ENCODE assay signal across 26 mouse cellular contexts in genomic region chr17:86227389-86227788, GRCm38 (mm10). TPM values are rescaled to one million over a fixed set of nuclear protein-coding genes. Genes with fewer than 3 reads are reported as not detected.
DNase-seq lines count a peak whose midpoint lies in the region; ATAC-seq and TF ChIP-seq lines count a peak whose summit lies in the region.
"Had no signal": no experiment of that assay in that cellular context is flagged by ENCODE, and none has a peak within 500 bp of the region (broad histone marks: within the 10 kb centered on the region; RNA-seq: fewer than 3 reads in every experiment).

No protein-coding gene starts in this region.

- 68% methylated on average over 3 of the region's 3 CpGs for WGBS in heart, embryonic 11.5 days (ENCODE audit: insufficient replicate concordance)
- WGBS in midbrain, postnatal 0 days: 70% methylated on average over 3 of the region's 3 CpGs
- WGBS in midbrain, embryonic 16.5 days: 72% methylated on average over 3 of the region's 3 CpGs

- TF ChIP-seq CTCF in midbrain, postnatal 0 days (IDR thresholded peaks at IDR 0.05): no peak

- H3K27ac ChIP-seq in heart, embryonic 11.5 days (ENCODE audit: low read depth, low read length): no peak overlapping the region
- H3K27ac ChIP-seq in midbrain, postnatal 0 days (ENCODE audit: low read depth, low read length): no peak overlapping the region
- no peak overlapping the region for H3K27ac ChIP-seq in midbrain, embryonic 16.5 days (ENCODE audit: low read length)
- H3K27ac ChIP-seq: hindbrain, embryonic 15.5 days; intestine, embryonic 15.5 days; limb, embryonic 12.5 days; liver, embryonic 15.5 days; midbrain, embryonic 10.5 days; midbrain, embryonic 15.5 days; neural tube, embryonic 12.5 days had no signal

- no peaks in the 10 kb centered on the region for H3K9me3 ChIP-seq in heart, embryonic 11.5 days (replicated peaks; ENCODE audit: control insufficient read depth, low read length)
- H3K9me3 ChIP-seq in midbrain, postnatal 0 days (ENCODE audit: low read length): no peaks in the 10 kb centered on the region
- H3K9me3 ChIP-seq in midbrain, embryonic 16.5 days (replicated peaks; ENCODE audit: control insufficient read depth, low read length, poor library complexity, severe bottlenecking): no peaks in the 10 kb centered on the region
- H3K9me3 ChIP-seq: hindbrain, embryonic 15.5 days; intestine, embryonic 15.5 days; limb, embryonic 12.5 days; liver, embryonic 15.5 days; midbrain, embryonic 10.5 days; midbrain, embryonic 15.5 days; neural tube, embryonic 12.5 days had no signal

- no peak overlapping the region for H3K4me2 ChIP-seq in heart, embryonic 11.5 days
- H3K4me2 ChIP-seq in midbrain, postnatal 0 days (ENCODE audit: low read depth, low read length, poor library complexity, severe bottlenecking): no peak overlapping the region
- no peak overlapping the region for H3K4me2 ChIP-seq in midbrain, embryonic 16.5 days (ENCODE audit: low read length)
- H3K4me2 ChIP-seq: hindbrain, embryonic 15.5 days; intestine, embryonic 15.5 days; limb, embryonic 12.5 days; liver, embryonic 15.5 days; lung, embryonic 14.5 days; midbrain, embryonic 15.5 days; neural tube, embryonic 12.5 days had no signal

- H3K36me3 ChIP-seq in heart, embryonic 11.5 days (ENCODE audit: control insufficient read depth, insufficient read depth, low read length): no peaks in the 10 kb centered on the region
- H3K36me3 ChIP-seq in midbrain, postnatal 0 days (ENCODE audit: insufficient read depth, low read length): no peaks in the 10 kb centered on the region
- no peaks in the 10 kb centered on the region for H3K36me3 ChIP-seq in midbrain, embryonic 16.5 days (ENCODE audit: control insufficient read depth, insufficient read depth, low read length)
- H3K36me3 ChIP-seq: G1E; hindbrain, embryonic 15.5 days; intestine, embryonic 15.5 days; limb, embryonic 12.5 days; liver, embryonic 15.5 days; midbrain, embryonic 10.5 days; midbrain, embryonic 15.5 days; neural tube, embryonic 12.5 days had no signal

- H3K9ac ChIP-seq in heart, embryonic 11.5 days (ENCODE audit: low read depth, low read length): no peak overlapping the region
- H3K9ac ChIP-seq in midbrain, postnatal 0 days (replicated peaks; ENCODE audit: low read length, poor library complexity, severe bottlenecking): no peak overlapping the region
- H3K9ac ChIP-seq in midbrain, embryonic 16.5 days (ENCODE audit: low read depth, low read length): no peak overlapping the region
- H3K9ac ChIP-seq: hindbrain, embryonic 15.5 days; intestine, embryonic 15.5 days; limb, embryonic 12.5 days; liver, embryonic 15.5 days; lung, embryonic 14.5 days; midbrain, embryonic 15.5 days; neural tube, embryonic 12.5 days had no signal

- no peak for ATAC-seq in heart, embryonic 11.5 days (replicated peaks; ENCODE audit: insufficient number of reproducible peaks, low FRiP score, low TSS enrichment)
- peak; percentile 39; the same call in 1 of the 2 replicates for ATAC-seq in midbrain, postnatal 0 days (ENCODE audit: low FRiP score)
- no peak for ATAC-seq in midbrain, embryonic 16.5 days
- ATAC-seq: intestine, embryonic 15.5 days had no signal

- H3K4me3 ChIP-seq in heart, embryonic 11.5 days (ENCODE audit: low read depth, low read length): no peak overlapping the region
- no peak overlapping the region for H3K4me3 ChIP-seq in midbrain, postnatal 0 days (ENCODE audit: low read depth, low read length)
- no peak overlapping the region for H3K4me3 ChIP-seq in midbrain, embryonic 16.5 days (ENCODE audit: low read depth, low read length)
- H3K4me3 ChIP-seq: erythroblast, embryonic 14.5 days; hindbrain, embryonic 15.5 days; intestine, embryonic 15.5 days; limb, embryonic 12.5 days; liver, embryonic 15.5 days; midbrain, embryonic 10.5 days; midbrain, embryonic 15.5 days; myocyte; neural tube, embryonic 12.5 days had no signal

- H3K4me1 ChIP-seq in heart, embryonic 11.5 days (ENCODE audit: control insufficient read depth, insufficient read depth, low read length): peaks cover 7% of the 10 kb centered on the region; the same call in 1 of the 2 replicates
- no peaks in the 10 kb centered on the region for H3K4me1 ChIP-seq in midbrain, postnatal 0 days (ENCODE audit: insufficient read depth, low read length)
- H3K4me1 ChIP-seq in midbrain, embryonic 16.5 days (ENCODE audit: control insufficient read depth, insufficient read depth, low read length): 0 out of 2 replicates have a peak, but pooled peaks cover 8% of the 10 kb centered on the region
- H3K4me1 ChIP-seq: liver, embryonic 15.5 days; midbrain, embryonic 10.5 days had no signal

- DNase-seq in adrenal gland, adult 2 months: peak; percentile 37
- no peak for DNase-seq in adrenal gland, postnatal 4 days (ENCODE audit: low spot score in 2 of 2)
- peak; percentile 91 for DNase-seq in heart, adult 11 months
- DNase-seq in kidney, adult 11 months: peak; percentile 26
- no peak for DNase-seq in kidney, adult 8-10 months
- DNase-seq in midbrain, postnatal 0 days (ENCODE audit: low spot score): peak; percentile 36
- DNase-seq: adrenal gland, postnatal 25 days; gastrocnemius, postnatal 36 days; heart, postnatal 4 days; kidney, postnatal 4 days; lung, embryonic 14.5 days; right cerebral cortex, adult 18-20 months; spleen, adult 18-20 months; thymus, postnatal 14 days had no signal

- H3K27me3 ChIP-seq in heart, embryonic 11.5 days (ENCODE audit: control insufficient read depth, insufficient read depth, low read length): no peaks in the 10 kb centered on the region
- H3K27me3 ChIP-seq in midbrain, postnatal 0 days (ENCODE audit: insufficient read depth, low read length): no peaks in the 10 kb centered on the region
- H3K27me3 ChIP-seq in midbrain, embryonic 16.5 days (ENCODE audit: control insufficient read depth, insufficient read depth, low read depth, low read length): no peaks in the 10 kb centered on the region
- H3K27me3 ChIP-seq: hindbrain, embryonic 15.5 days; intestine, embryonic 15.5 days; limb, embryonic 12.5 days; liver, embryonic 15.5 days; midbrain, embryonic 15.5 days; neural tube, embryonic 12.5 days had no signal

RNA-seq across cellular contexts. Expression of gene Prkce, which starts 59.8 kb away (rescaled TPM):
- 10 to 100 TPM; 17.5 to 20.5 TPM for total RNA-seq in adrenal gland, adult 2 months (2021)
- polyA plus RNA-seq in adrenal gland, adult 2 months (2012; rRNA removed): 4.0 and 4.5 TPM in 2 replicates
- total RNA-seq in adrenal gland, postnatal 4 days (2021): 10 to 100 TPM; 25.2 to 27.4 TPM
- polyA plus RNA-seq in heart, embryonic 11.5 days (2014; fragmentation: Nextera tagmentation; extraction: Ambion mirVana): 12.8 TPM in 2 replicates
- total RNA-seq in midbrain, postnatal 0 days (2014; rRNA removed): 61.0 and 71.8 TPM in 2 replicates
- 56.5 and 64.5 TPM in 2 replicates for polyA plus RNA-seq in midbrain, postnatal 0 days (2015; fragmentation: Nextera tagmentation; extraction: Ambion mirVana)
- 34.8 and 41.5 TPM in 2 replicates for polyA plus RNA-seq in midbrain, embryonic 16.5 days (2015; fragmentation: Nextera tagmentation; extraction: Ambion mirVana)

Comparison
In these comparisons a context has a peak if more than half of its experiments do, and no peak if none do; other contexts are left out.
1. DNase-seq: peak in adrenal gland, adult 2 months (single experiment), heart, adult 11 months (single experiment), kidney, adult 11 months (single experiment) and midbrain, postnatal 0 days (single experiment); none in adrenal gland, postnatal 4 days (0 of 2) and kidney, adult 8-10 months (0 of 2).